Mouse (Mus musculus) testis, adult 2 months (tissue): ENCODE results near the gene Syt6.

Experiments used
- CTCF ChIP-seq: fragments of 200-500 bp; IDR thresholded peaks from 2 replicates; pipeline ENCODE4 v1.5.1; 2012; ENCODE audit warnings: low read depth, mild to moderate bottlenecking, inconsistent platforms, low read length, moderate library complexity; ENCODE audit not compliant: control insufficient read depth, insufficient read depth, insufficient replicate concordance
- POLR2A ChIP-seq: fragments of 200-500 bp; IDR thresholded peaks from 2 replicates; pipeline ENCODE4 v1.6.1; 2012; ENCODE audit warnings: low read depth, mild to moderate bottlenecking, inconsistent platforms, low read length, moderate library complexity; ENCODE audit not compliant: control insufficient read depth

DNA sequence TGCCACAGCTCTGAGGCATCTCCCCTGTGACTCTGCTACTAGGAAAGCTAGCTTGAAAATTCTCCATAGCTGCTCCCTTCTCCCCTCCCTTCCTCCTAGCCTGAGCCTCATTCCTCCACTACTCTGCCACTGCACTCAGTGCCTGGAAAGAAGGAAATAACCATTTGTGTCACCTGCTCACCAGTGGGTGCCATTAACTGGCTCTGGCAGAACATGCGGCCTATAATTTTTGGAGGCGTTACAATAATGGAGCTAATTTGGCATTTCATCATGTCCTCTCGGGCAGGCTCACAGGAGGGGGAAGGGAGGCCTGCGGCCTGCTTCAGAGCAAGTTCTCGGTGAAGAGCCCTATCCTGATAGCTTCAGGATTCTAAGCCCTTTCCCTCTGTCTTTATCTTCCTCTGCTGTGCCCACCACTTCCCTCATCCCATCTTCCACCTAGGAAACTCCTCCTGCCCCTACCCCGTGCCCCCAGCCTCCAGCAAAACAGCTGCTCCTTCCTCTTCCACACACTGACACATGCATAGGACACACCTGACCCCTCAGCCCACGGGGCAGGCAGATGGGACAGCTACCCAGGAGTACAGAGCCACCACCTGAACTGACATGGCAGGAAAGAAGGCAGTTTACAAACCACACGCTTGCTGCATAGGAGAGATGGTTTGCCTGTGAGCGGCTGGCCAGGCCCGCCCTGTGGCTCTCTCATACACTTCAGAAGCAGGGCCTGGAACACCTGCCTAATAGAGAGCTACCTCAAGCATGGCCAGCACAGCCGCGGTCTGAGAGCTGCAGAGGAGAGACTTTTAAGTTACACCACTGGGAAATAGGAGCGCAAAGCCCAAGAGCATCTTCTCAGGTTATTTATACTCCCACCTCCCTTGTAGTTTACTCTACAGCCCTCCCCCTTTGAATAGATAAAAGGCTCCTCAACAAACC, 31.9 kb downstream of the Syt6 start:
- TF ChIP-seq CTCF (no peak), POLR2A (no peak)
